Mouse (Mus musculus): ENCODE data around the gene Sarnp. TPM values are rescaled to one million over a fixed set of nuclear protein-coding genes. Genes with fewer than 3 reads are reported as not detected.

Sarnp gene
- polyA plus RNA-seq (2012; fragmentation: generic; extraction: Trizol) = 56.6 TPM
- long read RNA-seq, experiment 1, transcript Sarnp-201 (11 exons, 918 nt) = major isoform, 124 of 226 reads
- long read RNA-seq, experiment 1, partial matches to known transcripts = 13 of 226 reads
- long read RNA-seq, experiment 1, other reads (novel, unspliced or antisense) = 89 of 226 reads
- long read RNA-seq, experiment 2, transcript Sarnp-201 (11 exons, 918 nt) = major isoform, 27 of 53 reads
- long read RNA-seq, experiment 2, partial matches to known transcripts = 4 of 53 reads
- long read RNA-seq, experiment 2, other reads (novel, unspliced or antisense) = 22 of 53 reads

- H3ac ChIP-seq (ENCODE audit: control insufficient read depth, insufficient read length, low read depth) = no peak within 1 kb of the TSS
- H3K79me2 ChIP-seq (ENCODE audit: control insufficient read depth, insufficient read depth) = peaks cover 16% of the 10 kb centered on the region
- peaks cover 5% of the 10 kb centered on the region for H3K79me3 ChIP-seq (ENCODE audit: low read depth)
- H3K36me3 ChIP-seq (ENCODE audit: control insufficient read depth, insufficient read depth) = peaks cover 67% of the 10 kb centered on the region
- TF ChIP-seq MAX (IDR thresholded peaks at IDR 0.05) (no peak), CEBPB (IDR thresholded peaks at IDR 0.05; ENCODE audit: low read depth) (no peak), MYOG (IDR thresholded peaks at IDR 0.05; ENCODE audit: control insufficient read depth, extremely low read depth, insufficient read length) (no peak), FOSL1 (IDR thresholded peaks at IDR 0.05; ENCODE audit: insufficient read depth, low read length, poor library complexity, severe bottlenecking) (no peak)
- H3K4me3 ChIP-seq (ENCODE audit: insufficient read depth, poor library complexity, severe bottlenecking) = no peak within 1 kb of the TSS
- H3K27me3 ChIP-seq (ENCODE audit: control insufficient read depth, insufficient read depth, insufficient read length) = no peaks in the 10 kb centered on the region
These were observed at the start of gene Sarnp for GRCm38 (mm10) chr10:128817033-128817432. Gene Sarnp, plus strand, starts transcription at chr10:128817333.

GRCm38 (mm10) chr10:128772895-128773294 lies 44.2 kb upstream of the Sarnp start:
- Histone ChIP-seq H3K36me3 (ENCODE audit: control insufficient read depth, insufficient read depth) (no peaks in the 10 kb centered on the region), H3K79me2 (ENCODE audit: control insufficient read depth, insufficient read depth) (no peaks in the 10 kb centered on the region), H3ac (ENCODE audit: control insufficient read depth, insufficient read length, low read depth) (no peak overlapping the region), H3K27me3 (ENCODE audit: control insufficient read depth, insufficient read depth, insufficient read length) (no peaks in the 10 kb centered on the region), H3K79me3 (ENCODE audit: low read depth) (no peaks in the 10 kb centered on the region), H3K4me3 (ENCODE audit: insufficient read depth, poor library complexity, severe bottlenecking) (no peak overlapping the region)
- TF ChIP-seq MYOG (IDR thresholded peaks at IDR 0.05; ENCODE audit: control insufficient read depth, extremely low read depth, insufficient read length) (no peak), MAX (IDR thresholded peaks at IDR 0.05) (no peak), MYOD1 (IDR thresholded peaks at IDR 0.05; ENCODE audit: control insufficient read depth, insufficient read length, low read depth) (no peak), CEBPB (IDR thresholded peaks at IDR 0.05; ENCODE audit: low read depth) (no peak), CTCF (IDR thresholded peaks at IDR 0.05; ENCODE audit: control insufficient read depth, insufficient read depth, insufficient read length) (no peak), FOSL1 (IDR thresholded peaks at IDR 0.05; ENCODE audit: insufficient read depth, low read length, poor library complexity, severe bottlenecking) (no peak), USF1 (IDR thresholded peaks at IDR 0.05; ENCODE audit: low read depth) (no peak)

GRCm38 (mm10) chr10:128773685-128774084 lies 43.4 kb upstream of the Sarnp start:
- Histone ChIP-seq H3K27me3 (ENCODE audit: control insufficient read depth, insufficient read depth, insufficient read length) (no peaks in the 10 kb centered on the region), H3K36me3 (ENCODE audit: control insufficient read depth, insufficient read depth) (no peaks in the 10 kb centered on the region), H3K79me3 (ENCODE audit: low read depth) (no peaks in the 10 kb centered on the region), H3ac (ENCODE audit: control insufficient read depth, insufficient read length, low read depth) (no peak overlapping the region), H3K79me2 (ENCODE audit: control insufficient read depth, insufficient read depth) (no peaks in the 10 kb centered on the region), H3K4me3 (ENCODE audit: insufficient read depth, poor library complexity, severe bottlenecking) (no peak overlapping the region)
- TF ChIP-seq CEBPB (IDR thresholded peaks at IDR 0.05; ENCODE audit: low read depth) (no peak), CTCF (IDR thresholded peaks at IDR 0.05; ENCODE audit: control insufficient read depth, insufficient read depth, insufficient read length) (no peak), FOSL1 (IDR thresholded peaks at IDR 0.05; ENCODE audit: insufficient read depth, low read length, poor library complexity, severe bottlenecking) (no peak), MYOD1 (IDR thresholded peaks at IDR 0.05; ENCODE audit: control insufficient read depth, insufficient read length, low read depth) (no peak), MYOG (IDR thresholded peaks at IDR 0.05; ENCODE audit: control insufficient read depth, extremely low read depth, insufficient read length) (no peak), USF1 (IDR thresholded peaks at IDR 0.05; ENCODE audit: low read depth) (no peak), MAX (IDR thresholded peaks at IDR 0.05) (no peak)

GRCm38 (mm10) chr10:128778441-128778840 lies 38.7 kb upstream of the Sarnp start:
- Histone ChIP-seq H3K79me3 (ENCODE audit: low read depth) (no peaks in the 10 kb centered on the region), H3K4me3 (ENCODE audit: insufficient read depth, poor library complexity, severe bottlenecking) (no peak overlapping the region), H3K79me2 (ENCODE audit: control insufficient read depth, insufficient read depth) (no peaks in the 10 kb centered on the region), H3K36me3 (ENCODE audit: control insufficient read depth, insufficient read depth) (no peaks in the 10 kb centered on the region), H3ac (ENCODE audit: control insufficient read depth, insufficient read length, low read depth) (no peak overlapping the region), H3K27me3 (ENCODE audit: control insufficient read depth, insufficient read depth, insufficient read length) (no peaks in the 10 kb centered on the region)
- TF ChIP-seq FOSL1 (IDR thresholded peaks at IDR 0.05; ENCODE audit: insufficient read depth, low read length, poor library complexity, severe bottlenecking) (no peak), MAX (IDR thresholded peaks at IDR 0.05) (no peak), USF1 (IDR thresholded peaks at IDR 0.05; ENCODE audit: low read depth) (no peak), CEBPB (IDR thresholded peaks at IDR 0.05; ENCODE audit: low read depth) (no peak)

- H3ac ChIP-seq (ENCODE audit: control insufficient read depth, insufficient read length, low read depth) = no peak overlapping the region
- H3K4me3 ChIP-seq (ENCODE audit: insufficient read depth, poor library complexity, severe bottlenecking) = no peak overlapping the region
- no peaks in the 10 kb centered on the region for H3K27me3 ChIP-seq (ENCODE audit: control insufficient read depth, insufficient read depth, insufficient read length)
- H3K36me3 ChIP-seq (ENCODE audit: control insufficient read depth, insufficient read depth) = no peaks in the 10 kb centered on the region
- TF ChIP-seq FOSL1 (IDR thresholded peaks at IDR 0.05; ENCODE audit: insufficient read depth, low read length, poor library complexity, severe bottlenecking) = peak; percentile 66
- TF ChIP-seq CTCF (IDR thresholded peaks at IDR 0.05; ENCODE audit: control insufficient read depth, insufficient read depth, insufficient read length) = no peak
- TF ChIP-seq CEBPB (IDR thresholded peaks at IDR 0.05; ENCODE audit: low read depth) = peak; percentile 56
- H3K79me3 ChIP-seq (ENCODE audit: low read depth) = no peaks in the 10 kb centered on the region
- no peaks in the 10 kb centered on the region for H3K79me2 ChIP-seq (ENCODE audit: control insufficient read depth, insufficient read depth)
These were observed 37.9 kb upstream of the Sarnp start for GRCm38 (mm10) chr10:128779011-128779795.

- H3K79me2 ChIP-seq (ENCODE audit: control insufficient read depth, insufficient read depth) = no peaks in the 10 kb centered on the region
- H3K36me3 ChIP-seq (ENCODE audit: control insufficient read depth, insufficient read depth) = no peaks in the 10 kb centered on the region
- no peaks in the 10 kb centered on the region for H3K79me3 ChIP-seq (ENCODE audit: low read depth)
- no peak overlapping the region for H3ac ChIP-seq (ENCODE audit: control insufficient read depth, insufficient read length, low read depth)
- H3K4me3 ChIP-seq (ENCODE audit: insufficient read depth, poor library complexity, severe bottlenecking) = no peak overlapping the region
- H3K27me3 ChIP-seq (ENCODE audit: control insufficient read depth, insufficient read depth, insufficient read length) = no peaks in the 10 kb centered on the region
- TF ChIP-seq MYOG (IDR thresholded peaks at IDR 0.05; ENCODE audit: control insufficient read depth, extremely low read depth, insufficient read length) (no peak), USF1 (IDR thresholded peaks at IDR 0.05; ENCODE audit: low read depth) (no peak), CTCF (IDR thresholded peaks at IDR 0.05; ENCODE audit: control insufficient read depth, insufficient read depth, insufficient read length) (no peak), CEBPB (IDR thresholded peaks at IDR 0.05; ENCODE audit: low read depth) (no peak), MAX (IDR thresholded peaks at IDR 0.05) (no peak), FOSL1 (IDR thresholded peaks at IDR 0.05; ENCODE audit: insufficient read depth, low read length, poor library complexity, severe bottlenecking) (no peak), MYOD1 (IDR thresholded peaks at IDR 0.05; ENCODE audit: control insufficient read depth, insufficient read length, low read depth) (no peak)
These were observed 36.9 kb upstream of the Sarnp start for GRCm38 (mm10) chr10:128780200-128780599.
